In the genomic region with DNA sequence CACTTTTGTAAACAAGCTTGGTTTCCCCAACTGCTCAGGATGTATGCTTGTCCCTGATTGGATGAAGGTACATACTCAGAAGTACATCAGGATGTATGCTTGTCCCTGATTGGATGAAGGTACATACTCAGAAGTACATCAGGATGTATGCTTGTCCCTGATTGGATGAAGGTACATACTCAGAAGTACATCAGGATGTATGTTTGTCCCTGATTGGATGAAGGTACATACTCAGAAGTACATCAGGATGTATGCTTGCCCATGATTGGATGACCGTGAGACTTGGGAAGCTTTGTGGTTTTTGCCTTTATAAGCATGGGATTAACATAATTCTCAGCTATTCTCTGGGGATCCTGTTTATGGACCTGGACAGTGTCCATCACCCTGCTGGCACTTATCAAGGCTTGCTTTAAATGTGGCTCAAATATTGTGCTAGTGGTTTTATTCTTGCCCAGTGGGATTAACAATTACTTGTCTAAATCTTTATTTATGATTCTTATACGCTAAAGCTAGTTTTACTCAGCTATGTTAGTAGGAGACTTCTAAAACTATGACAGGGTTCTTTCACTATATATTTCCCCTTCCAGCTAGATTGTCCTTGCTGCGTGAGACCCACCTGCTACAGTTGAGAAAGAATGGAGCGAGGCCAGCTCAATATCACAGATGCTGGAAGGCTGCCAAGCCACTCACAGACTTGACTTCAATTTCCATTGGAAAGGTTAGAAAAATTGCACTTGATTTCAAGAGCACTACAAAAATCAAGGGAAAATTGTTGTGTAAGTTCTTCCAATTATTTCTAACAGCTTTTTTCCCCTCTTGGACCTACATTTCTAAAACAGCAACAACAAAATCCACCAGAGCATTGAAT, we compare ENCODE assay signal across 12 mouse cellular contexts. TPM values are rescaled to one million over a fixed set of nuclear protein-coding genes. Genes with fewer than 3 reads are reported as not detected.
DNase-seq lines count a peak whose midpoint lies in the region; ATAC-seq and TF ChIP-seq lines count a peak whose summit lies in the region.
"Had no signal": no experiment of that assay in that cellular context is flagged by ENCODE, and none has a peak within 500 bp of the region (broad histone marks: within the 10 kb centered on the region; RNA-seq: fewer than 3 reads in every experiment).

No protein-coding gene starts in this region.

- H3K27me3 ChIP-seq in heart, embryonic 16.5 days (ENCODE audit: control insufficient read depth, insufficient read depth, low read length) = no peaks in the 10 kb centered on the region
- H3K27me3 ChIP-seq in liver, adult 2 months (ENCODE audit: control insufficient read depth, insufficient read depth, low read length) = no peaks in the 10 kb centered on the region
- H3K27me3 ChIP-seq in liver, embryonic 12.5 days (replicated peaks) = no peaks in the 10 kb centered on the region
- no peaks in the 10 kb centered on the region for H3K27me3 ChIP-seq in lung, postnatal 0 days (replicated peaks; ENCODE audit: insufficient read depth, low read length)
- no peaks in the 10 kb centered on the region for H3K27me3 ChIP-seq in forebrain, embryonic 11.5 days (ENCODE audit: control insufficient read depth, insufficient read depth, low read length)
- H3K27me3 ChIP-seq: heart, embryonic 12.5 days had no signal

- 49% methylated on average over 4 of the region's 4 CpGs for WGBS in heart, embryonic 16.5 days
- WGBS in liver, adult 2 months = 62% methylated on average over 4 of the region's 4 CpGs
- 76% methylated on average over 4 of the region's 4 CpGs for WGBS in liver, embryonic 12.5 days (ENCODE audit: insufficient replicate concordance)
- WGBS in lung, postnatal 0 days = 42% methylated on average over 4 of the region's 4 CpGs
- 84% methylated on average over 4 of the region's 4 CpGs for WGBS in forebrain, embryonic 11.5 days

- H3K4me2 ChIP-seq in heart, embryonic 16.5 days (ENCODE audit: low read depth, low read length) = no peak overlapping the region
- H3K4me2 ChIP-seq in liver, embryonic 12.5 days = no peak overlapping the region
- no peak overlapping the region for H3K4me2 ChIP-seq in lung, postnatal 0 days (replicated peaks; ENCODE audit: low read depth, low read length)
- H3K4me2 ChIP-seq in forebrain, embryonic 11.5 days (ENCODE audit: low read depth, low read length, severe bottlenecking) = no peak overlapping the region
- H3K4me2 ChIP-seq: heart, embryonic 12.5 days had no signal

- TF ChIP-seq POLR2A in liver, adult 2 months (IDR thresholded peaks at IDR 0.05; ENCODE audit: extremely low read depth, insufficient read depth, low read length) = no peak

- H3K4me1 ChIP-seq in heart, embryonic 16.5 days (ENCODE audit: control insufficient read depth, insufficient read depth, low read length) = peaks cover 7% of the 10 kb centered on the region
- peaks cover 1% of the 10 kb centered on the region; the same call in 1 of the 2 replicates for H3K4me1 ChIP-seq in liver, adult 2 months (ENCODE audit: control insufficient read depth, insufficient read depth, low read length)
- H3K4me1 ChIP-seq in liver, embryonic 12.5 days = peaks cover 11% of the 10 kb centered on the region
- H3K4me1 ChIP-seq in lung, postnatal 0 days (ENCODE audit: insufficient read depth, low read depth, low read length) = no peaks in the 10 kb centered on the region
- no peaks in the 10 kb centered on the region for H3K4me1 ChIP-seq in forebrain, embryonic 11.5 days (replicated peaks; ENCODE audit: control insufficient read depth, insufficient read depth, low read length)

- no peaks in the 10 kb centered on the region for H3K79me2 ChIP-seq in liver, adult 2 months (ENCODE audit: control insufficient read depth, insufficient read depth, low read length)

- DNase-seq in heart, adult 18-20 months = no peak
- peak; percentile 4 for DNase-seq in liver, adult 2 months (ENCODE audit: extremely low read depth, low read depth, low spot score)
- peak; percentile 81 for DNase-seq in brain, adult 2 months (ENCODE audit: low read depth, low spot score)
- DNase-seq in lung, postnatal 0 days (ENCODE audit: low spot score) = peak; percentile 81
- DNase-seq in forebrain, embryonic 11.5 days (ENCODE audit: low spot score) = no peak
- no peak for DNase-seq in c-Kit-positive CD71-positive TER-119-positive erythroid progenitor cells, embryonic 14.5 days (ENCODE audit: low spot score)

- no peak for TF ChIP-seq EP300 in lung, postnatal 0 days (IDR thresholded peaks at IDR 0.05)

- H3K27ac ChIP-seq in heart, embryonic 16.5 days (ENCODE audit: low read length) = peak overlapping the region; percentile 21; the same call in 1 of the 2 replicates
- no peak overlapping the region for H3K27ac ChIP-seq in liver, adult 2 months (replicated peaks; ENCODE audit: insufficient read depth, low read depth, low read length)
- no peak overlapping the region for H3K27ac ChIP-seq in liver, embryonic 12.5 days
- no peak overlapping the region for H3K27ac ChIP-seq in lung, postnatal 0 days (ENCODE audit: low read length)
- H3K27ac ChIP-seq in forebrain, embryonic 11.5 days (ENCODE audit: low read depth, low read length) = no peak overlapping the region
- H3K27ac ChIP-seq: layer of hippocampus, adult 2 months; stomach, postnatal 0 days had no signal

- H3K9me3 ChIP-seq in heart, embryonic 16.5 days (replicated peaks; ENCODE audit: control insufficient read depth, low read length) = no peaks in the 10 kb centered on the region
- no peaks in the 10 kb centered on the region for H3K9me3 ChIP-seq in liver, embryonic 12.5 days (replicated peaks)
- no peaks in the 10 kb centered on the region for H3K9me3 ChIP-seq in lung, postnatal 0 days (ENCODE audit: low read length)
- no peaks in the 10 kb centered on the region for H3K9me3 ChIP-seq in forebrain, embryonic 11.5 days (ENCODE audit: control insufficient read depth, low read length)

- H3K36me3 ChIP-seq in heart, embryonic 16.5 days (ENCODE audit: control insufficient read depth, insufficient read depth) = no peaks in the 10 kb centered on the region
- H3K36me3 ChIP-seq in liver, adult 2 months (ENCODE audit: control insufficient read depth, insufficient read depth, low read length) = no peaks in the 10 kb centered on the region
- no peaks in the 10 kb centered on the region for H3K36me3 ChIP-seq in liver, embryonic 12.5 days
- no peaks in the 10 kb centered on the region for H3K36me3 ChIP-seq in lung, postnatal 0 days (ENCODE audit: insufficient read depth, low read length)
- no peaks in the 10 kb centered on the region for H3K36me3 ChIP-seq in forebrain, embryonic 11.5 days (ENCODE audit: control insufficient read depth, insufficient read depth, low read length)
- H3K36me3 ChIP-seq: heart, embryonic 12.5 days had no signal

- no peak for ATAC-seq in heart, embryonic 16.5 days (replicated peaks; ENCODE audit: extremely low read depth, insufficient read depth, low FRiP score)
- no peak for ATAC-seq in liver, embryonic 12.5 days
- ATAC-seq in lung, postnatal 0 days = no peak
- no peak for ATAC-seq in forebrain, embryonic 11.5 days (replicated peaks; ENCODE audit: low FRiP score)

- TF ChIP-seq CTCF in liver, adult 2 months (IDR thresholded peaks at IDR 0.05; ENCODE audit: low read depth, low read length) = no peak
- TF ChIP-seq CTCF in lung, postnatal 0 days (IDR thresholded peaks at IDR 0.05) = no peak

- H3K4me3 ChIP-seq in heart, embryonic 16.5 days (ENCODE audit: low read length) = no peak overlapping the region
- no peak overlapping the region for H3K4me3 ChIP-seq in liver, adult 2 months (ENCODE audit: insufficient read depth, low read depth, low read length)
- H3K4me3 ChIP-seq in liver, embryonic 12.5 days = no peak overlapping the region
- H3K4me3 ChIP-seq in lung, postnatal 0 days (ENCODE audit: low read depth, low read length) = no peak overlapping the region
- no peak overlapping the region for H3K4me3 ChIP-seq in forebrain, embryonic 11.5 days (ENCODE audit: low read depth, low read length)
- H3K4me3 ChIP-seq: heart, embryonic 12.5 days; layer of hippocampus, adult 2 months had no signal

- H3K9ac ChIP-seq in heart, embryonic 16.5 days (ENCODE audit: low read length) = no peak overlapping the region
- H3K9ac ChIP-seq in liver, adult 2 months (ENCODE audit: low read depth, low read length) = no peak overlapping the region
- no peak overlapping the region for H3K9ac ChIP-seq in liver, embryonic 12.5 days
- H3K9ac ChIP-seq in lung, postnatal 0 days (replicated peaks; ENCODE audit: low read depth) = no peak overlapping the region
- no peak overlapping the region for H3K9ac ChIP-seq in forebrain, embryonic 11.5 days (ENCODE audit: low read length)
- H3K9ac ChIP-seq: heart, embryonic 12.5 days had no signal

RNA-seq across cellular contexts. Expression of a gene that starts 3.8 kb away (rescaled TPM):
- polyA plus RNA-seq in heart, embryonic 16.5 days (2015; fragmentation: Nextera tagmentation; extraction: Ambion mirVana) = 79.5 and 86.7 TPM in 2 replicates
- 100 to 1,000 TPM in 1 of 2 experiments, 10 to 100 TPM in 1; 91.4 to 102 TPM for total RNA-seq in heart, adult 18-20 months (2021)
- total RNA-seq in liver, adult 2 months (2014; rRNA removed) = 44.0 and 49.7 TPM in 2 replicates
- 25.3 and 26.3 TPM in 2 replicates for polyA plus RNA-seq in liver, adult 2 months (2012; rRNA removed)
- polyA plus RNA-seq in liver, embryonic 12.5 days (2016; fragmentation: Nextera tagmentation; extraction: Ambion mirVana) = 15.3 and 18.2 TPM in 2 replicates
- polyA plus RNA-seq in lung, postnatal 0 days (2015; fragmentation: Nextera tagmentation; extraction: Ambion mirVana) = 20.8 and 27.6 TPM in 2 replicates
- polyA plus RNA-seq in forebrain, embryonic 11.5 days (2014; fragmentation: Nextera tagmentation; extraction: Ambion mirVana) = 34.2 and 36.3 TPM in 2 replicates

RNA-seq across cellular contexts. Expression of a gene that starts 49.1 kb away (rescaled TPM):
- 0.03 and 0.09 TPM in 2 replicates for polyA plus RNA-seq in heart, embryonic 16.5 days (2015; fragmentation: Nextera tagmentation; extraction: Ambion mirVana)
- not detected for total RNA-seq in heart, adult 18-20 months (2021)
- total RNA-seq in liver, adult 2 months (2014; rRNA removed) = not detected in 2 replicates
- not detected in 2 replicates for polyA plus RNA-seq in liver, adult 2 months (2012; rRNA removed)
- not detected in 2 replicates for polyA plus RNA-seq in liver, embryonic 12.5 days (2016; fragmentation: Nextera tagmentation; extraction: Ambion mirVana)
- polyA plus RNA-seq in lung, postnatal 0 days (2015; fragmentation: Nextera tagmentation; extraction: Ambion mirVana) = not detected in 2 replicates
- not detected in 2 replicates for polyA plus RNA-seq in forebrain, embryonic 11.5 days (2014; fragmentation: Nextera tagmentation; extraction: Ambion mirVana)
- total RNA-seq: layer of hippocampus, adult 2 months had no signal
- polyA plus RNA-seq: lung, embryonic 16.5 days; stomach, postnatal 0 days had no signal

Comparison
In these comparisons a context has a peak if more than half of its experiments do, and no peak if none do; other contexts are left out.
1. DNase-seq: peak in liver, adult 2 months (single experiment), brain, adult 2 months (single experiment) and lung, postnatal 0 days (single experiment); none in heart, adult 18-20 months (0 of 2), forebrain, embryonic 11.5 days (single experiment) and c-Kit-positive CD71-positive TER-119-positive erythroid progenitor cells, embryonic 14.5 days (single experiment).